Mouse (Mus musculus) limb, embryonic 14.5 days (tissue): ENCODE measurements at regions not wholly inside any gene's neighbourhood (a gene's known extent, or its start where the extent isn't known, plus 50 kb on each side); places are given as distances from the start of the nearest gene placed in this dataset.

Source experiments
- ATAC-seq: fragments of 200-750 bp; cut with Nextera tagmentation; 2 replicates; pipeline ENCODE4 v1.8.0; 2017; ENCODE audit warnings: low read depth, moderate number of reproducible peaks, moderate TSS enrichment; ENCODE audit not compliant: low FRiP score
- DNase-seq: peaks from one replicate; pipeline ENCODE4 v3.0.0-alpha.2; 2015; ENCODE audit warnings: low spot score
- H3K27ac ChIP-seq: fragments of 300-500 bp; sonication (generic); replicated peaks from 2 replicates; pipeline ENCODE4 v1.5.1; 2014; ENCODE audit warnings: low read depth, mild to moderate bottlenecking, low read length, moderate library complexity, mixed read lengths
- H3K27me3 ChIP-seq: fragments of 300-500 bp; sonication (generic); 2 replicates; pipeline ENCODE4 v1.6.1; 2014; ENCODE audit warnings: low read length, mixed read lengths; ENCODE audit not compliant: control insufficient read depth, insufficient read depth
- H3K36me3 ChIP-seq: fragments of 300-500 bp; sonication (generic); 2 replicates; pipeline ENCODE4 v1.6.1; 2014; ENCODE audit warnings: mild to moderate bottlenecking, low read length, moderate library complexity, mixed read lengths; ENCODE audit not compliant: control insufficient read depth, insufficient read depth
- H3K4me1 ChIP-seq: fragments of 300-500 bp; sonication (generic); 2 replicates; pipeline ENCODE4 v1.6.1; 2014; ENCODE audit warnings: antibody characterized with exemption, low read length, mixed read lengths; ENCODE audit not compliant: control insufficient read depth, insufficient read depth
- H3K4me2 ChIP-seq: fragments of 300-500 bp; sonication (generic); replicated peaks from 2 replicates; pipeline ENCODE4 v1.6.1; 2014; ENCODE audit warnings: low read depth, mild to moderate bottlenecking, low read length, moderate library complexity; ENCODE audit not compliant: severe bottlenecking
- H3K4me3 ChIP-seq: fragments of 300-500 bp; sonication (generic); replicated peaks from 2 replicates; pipeline ENCODE4 v1.5.1; 2014; ENCODE audit warnings: low read length
- H3K9ac ChIP-seq: fragments of 300-500 bp; sonication (generic); 2 replicates; pipeline ENCODE4 v1.6.1; 2014; ENCODE audit warnings: mild to moderate bottlenecking, low read depth, low read length, moderate library complexity; ENCODE audit not compliant: severe bottlenecking
- H3K9me3 ChIP-seq: fragments of 300-500 bp; sonication (generic); 2 replicates; pipeline ENCODE4 v1.6.1; 2016; ENCODE audit warnings: low read length; ENCODE audit not compliant: control insufficient read depth
- POLR2A ChIP-seq: fragments of 200-500 bp; IDR thresholded peaks from 2 replicates; pipeline ENCODE4 v1.8.0; 2012; ENCODE audit warnings: inconsistent platforms, mild to moderate bottlenecking, moderate library complexity, borderline replicate concordance; ENCODE audit not compliant: insufficient read depth, insufficient read length; ENCODE audit errors: extremely low read depth
- WGBS: fragments of 180-500 bp; shearing (Covaris S2); extraction: QIAGEN DNeasy Blood & Tissue Kit; methylation state at CpG from one replicate; pipeline ENCODE4 v1.1.7; 2014; 5-methylcytosine and 5-hydroxymethylcytosine counted together

- Histone ChIP-seq H3K9ac (no peak overlapping the region), H3K4me1 (no peaks in the 10 kb centered on the region), H3K27me3 (no peaks in the 10 kb centered on the region), H3K4me2 (no peak overlapping the region), H3K36me3 (no peaks in the 10 kb centered on the region), H3K9me3 (no peaks in the 10 kb centered on the region), H3K27ac (no peak overlapping the region), H3K4me3 (no peak overlapping the region)
- 75% methylated on average over 6 of the region's 6 CpGs for WGBS
- ATAC-seq (no peak), DNase-seq (no peak)
- TF ChIP-seq POLR2A, result no peak
These were observed 202.1 kb downstream of the Ddx10 start for GRCm38 (mm10) chr9:53045788-53046187.

GRCm38 (mm10) chr9:53033797-53034196, 214.1 kb downstream of the Ddx10 start:
- Histone ChIP-seq H3K27me3 (no peaks in the 10 kb centered on the region), H3K4me2 (no peak overlapping the region), H3K4me3 (no peak overlapping the region), H3K9me3 (no peaks in the 10 kb centered on the region), H3K36me3 (no peaks in the 10 kb centered on the region), H3K27ac (no peak overlapping the region), H3K9ac (no peak overlapping the region), H3K4me1 (no peaks in the 10 kb centered on the region)
- ATAC-seq (no peak), DNase-seq (no peak)
- WGBS, result 80% methylated on average over 4 of the region's 4 CpGs
- no peak for TF ChIP-seq POLR2A

- Histone ChIP-seq H3K4me1 (no peaks in the 10 kb centered on the region), H3K9ac (no peak overlapping the region), H3K27me3 (no peaks in the 10 kb centered on the region), H3K4me2 (no peak overlapping the region), H3K4me3 (no peak overlapping the region), H3K9me3 (no peaks in the 10 kb centered on the region), H3K36me3 (no peaks in the 10 kb centered on the region), H3K27ac (no peak overlapping the region)
- DNase-seq (no peak), ATAC-seq (no peak)
- 79% methylated on average over 4 of the region's 4 CpGs for WGBS
- TF ChIP-seq POLR2A, result no peak
These were observed 225.8 kb downstream of the Ddx10 start for GRCm38 (mm10) chr9:53022096-53022495.

- ATAC-seq, result no peak
- H3K4me2 ChIP-seq, result no peak overlapping the region
- WGBS, result 91% methylated on average over 9 of the region's 9 CpGs
- H3K4me3 ChIP-seq, result no peak overlapping the region
- no peak for DNase-seq
- no peak overlapping the region for H3K9ac ChIP-seq
- 0 out of 2 replicates have a peak, but pooled peaks cover 3% of the 10 kb centered on the region for H3K9me3 ChIP-seq
- TF ChIP-seq POLR2A, result no peak
- H3K27me3 ChIP-seq, result no peaks in the 10 kb centered on the region
- H3K4me1 ChIP-seq, result no peaks in the 10 kb centered on the region
- no peaks in the 10 kb centered on the region for H3K36me3 ChIP-seq
- no peak overlapping the region for H3K27ac ChIP-seq
These were observed 237.1 kb downstream of the Ddx10 start for GRCm38 (mm10) chr9:53010741-53011140.

GRCm38 (mm10) chr9:53007395-53007794, 240.5 kb downstream of the Ddx10 start:
- ATAC-seq, result no peak
- H3K4me2 ChIP-seq, result no peak overlapping the region
- H3K27ac ChIP-seq, result no peak overlapping the region
- WGBS, result 92% methylated on average over 10 of the region's 10 CpGs
- H3K9ac ChIP-seq, result no peak overlapping the region
- H3K27me3 ChIP-seq, result no peaks in the 10 kb centered on the region
- no peaks in the 10 kb centered on the region for H3K4me1 ChIP-seq
- no peaks in the 10 kb centered on the region for H3K36me3 ChIP-seq
- H3K9me3 ChIP-seq, result no peaks in the 10 kb centered on the region
- no peak overlapping the region for H3K4me3 ChIP-seq
- DNase-seq, result no peak
- TF ChIP-seq POLR2A, result no peak

- ATAC-seq (no peak), DNase-seq (no peak)
- Histone ChIP-seq H3K36me3 (no peaks in the 10 kb centered on the region), H3K4me2 (no peak overlapping the region), H3K9ac (no peak overlapping the region), H3K9me3 (no peaks in the 10 kb centered on the region), H3K4me3 (no peak overlapping the region), H3K27me3 (no peaks in the 10 kb centered on the region), H3K4me1 (no peaks in the 10 kb centered on the region), H3K27ac (no peak overlapping the region)
- WGBS, result 51% methylated on average over 1 of the region's 1 CpGs
- no peak for TF ChIP-seq POLR2A
These were observed 241.8 kb downstream of the Ddx10 start for GRCm38 (mm10) chr9:53006085-53006484.
